Mouse (Mus musculus) CH12.LX (cell line): ENCODE results near the gene Tmem132d. TPM values are rescaled to one million over a fixed set of nuclear protein-coding genes. Genes with fewer than 3 reads are reported as not detected.

ENCODE experiments used
- DNase-seq: peaks from one replicate; pipeline ENCODE4 v3.0.0-alpha.2; 2013; ENCODE audit errors: extremely low read depth
- H3K27ac ChIP-seq: 2 replicates; pipeline ENCODE4 v1.5.1; 2012; ENCODE audit warnings: low read depth, mild to moderate bottlenecking, control low read depth, moderate library complexity; ENCODE audit not compliant: insufficient read depth
- H3K27me3 ChIP-seq: replicated peaks from 2 replicates; pipeline ENCODE3; 2012; ENCODE audit warnings: inconsistent platforms
- H3K36me3 ChIP-seq, 2 experiments: replicated peaks in 1 of 2; 2 replicates each; pipeline versions ENCODE3 to v1.6.1; 2012; ENCODE audit warnings: inconsistent platforms in 1 of 2, low read length in 1 of 2, mild to moderate bottlenecking in 1 of 2, mixed read lengths in 1 of 2, moderate library complexity in 1 of 2; ENCODE audit not compliant: control insufficient read depth in 1 of 2, insufficient read depth in 1 of 2
- H3K4me1 ChIP-seq, 2 experiments: 2 replicates each; pipeline ENCODE4 v1.6.1; 2012; ENCODE audit warnings: inconsistent platforms in 1 of 2, moderate library complexity in 1 of 2; ENCODE audit not compliant: insufficient read depth in 2 of 2, control insufficient read depth in 1 of 2
- H3K4me2 ChIP-seq: 2 replicates; pipeline ENCODE4 v1.6.1; 2012; ENCODE audit warnings: low read depth, mild to moderate bottlenecking, control low read depth; ENCODE audit not compliant: poor library complexity, insufficient read depth, severe bottlenecking
- H3K4me3 ChIP-seq, 3 experiments: fragments of 150-350 bp in 1 of 3; sonication (generic) in 1 of 3; replicated peaks in 1 of 3; 2 replicates each; pipeline versions ENCODE3 to v1.5.1; 2011 to 2012; ENCODE audit warnings: low read depth in 2 of 3, low read length in 2 of 3, mild to moderate bottlenecking in 2 of 3, moderate library complexity in 2 of 3, control low read depth in 1 of 3, improper control_type of control experiment in 1 of 3, inconsistent platforms in 1 of 3, mixed read lengths in 1 of 3; ENCODE audit not compliant: poor library complexity in 1 of 3
- H3K79me2 ChIP-seq: replicated peaks from 2 replicates; pipeline ENCODE4 v1.6.1; 2012; ENCODE audit warnings: mild to moderate bottlenecking, moderate library complexity; ENCODE audit not compliant: control insufficient read depth, poor library complexity, insufficient read depth, severe bottlenecking; ENCODE audit errors: extremely low read depth
- H3K9ac ChIP-seq: 2 replicates; pipeline ENCODE4 v1.6.1; 2012; ENCODE audit warnings: low read depth, mild to moderate bottlenecking, control low read depth, moderate library complexity; ENCODE audit not compliant: insufficient read depth
- H3K9me3 ChIP-seq: replicated peaks from 2 replicates; pipeline ENCODE3; 2012; ENCODE audit warnings: low read length, inconsistent platforms, mixed read lengths
- CHD1 ChIP-seq: IDR thresholded peaks from 2 replicates; pipeline ENCODE4 v1.6.1; 2012; ENCODE audit warnings: low read depth, low read length, improper control_type of control experiment, inconsistent platforms
- CHD2 ChIP-seq: IDR thresholded peaks from 2 replicates; pipeline ENCODE4 v1.6.1; 2011; ENCODE audit warnings: low read length, improper control_type of control experiment
- CTCF ChIP-seq, 2 experiments: IDR thresholded peaks in 1 of 2; conservative IDR thresholded peaks in 1 of 2; 2 replicates each; pipeline ENCODE4 v1.5.1; 2011 to 2012; ENCODE audit warnings: low read depth in 2 of 2, low read length in 2 of 2, improper control_type of control experiment in 1 of 2, inconsistent platforms in 1 of 2, mild to moderate bottlenecking in 1 of 2, moderate library complexity in 1 of 2
- EP300 ChIP-seq: IDR thresholded peaks from 2 replicates; pipeline ENCODE4 v1.6.1; 2011; ENCODE audit warnings: low read length, improper control_type of control experiment
- GABPA ChIP-seq: IDR thresholded peaks from 2 replicates; pipeline ENCODE4 v1.6.1; 2012; ENCODE audit warnings: low read depth, low read length, improper control_type of control experiment, inconsistent platforms; ENCODE audit not compliant: insufficient replicate concordance
- HCFC1 ChIP-seq: IDR thresholded peaks from 2 replicates; pipeline ENCODE4 v1.6.1; 2012; ENCODE audit warnings: low read depth, mild to moderate bottlenecking, inconsistent platforms, low read length, improper control_type of control experiment
- IRF4 ChIP-seq: IDR thresholded peaks from 2 replicates; pipeline ENCODE4 v1.6.1; 2014; ENCODE audit warnings: low read depth, mild to moderate bottlenecking, inconsistent platforms, low read length, improper control_type of control experiment
- JUN ChIP-seq: IDR thresholded peaks from 2 replicates; pipeline ENCODE4 v1.6.1; 2011; ENCODE audit warnings: low read depth, mild to moderate bottlenecking, low read length, improper control_type of control experiment, moderate library complexity; ENCODE audit not compliant: insufficient read depth
- JUND ChIP-seq: conservative IDR thresholded peaks from 2 replicates; pipeline ENCODE4 v1.6.1; 2011; ENCODE audit warnings: low read depth, low read length, improper control_type of control experiment
- MAFK ChIP-seq: IDR thresholded peaks from 2 replicates; pipeline ENCODE4 v1.6.1; 2011; ENCODE audit warnings: low read length, improper control_type of control experiment; ENCODE audit not compliant: insufficient replicate concordance
- MEF2A ChIP-seq: IDR thresholded peaks from 2 replicates; pipeline ENCODE4 v1.6.1; 2014; ENCODE audit warnings: low read depth, mild to moderate bottlenecking, inconsistent platforms, low read length, improper control_type of control experiment, borderline replicate concordance
- MXI1 ChIP-seq: IDR thresholded peaks from 2 replicates; pipeline ENCODE4 v1.6.1; 2011; ENCODE audit warnings: mild to moderate bottlenecking, low read depth, low read length, improper control_type of control experiment
- MYC ChIP-seq: IDR thresholded peaks from 2 replicates; pipeline ENCODE4 v1.6.1; 2011; ENCODE audit warnings: low read depth, mild to moderate bottlenecking, improper control_type of control experiment, low read length
- NRF1 ChIP-seq: IDR thresholded peaks from 2 replicates; pipeline ENCODE4 v1.6.1; 2014; ENCODE audit warnings: low read depth, mild to moderate bottlenecking, inconsistent platforms, low read length, improper control_type of control experiment, moderate library complexity
- PAX5 ChIP-seq: IDR thresholded peaks from 2 replicates; pipeline ENCODE4 v1.6.1; 2012; ENCODE audit warnings: low read length, inconsistent platforms, mixed read lengths
- POLR2AphosphoS2 ChIP-seq: IDR thresholded peaks from 2 replicates; pipeline ENCODE4 v1.6.1; 2011; ENCODE audit warnings: low read depth, low read length, improper control_type of control experiment
- RAD21 ChIP-seq: IDR thresholded peaks from 2 replicates; pipeline ENCODE4 v1.6.1; 2011; ENCODE audit warnings: low read depth, mild to moderate bottlenecking, low read length, improper control_type of control experiment, moderate library complexity
- RCOR1 ChIP-seq: conservative IDR thresholded peaks from 2 replicates; pipeline ENCODE4 v1.6.1; 2012; ENCODE audit warnings: low read depth, mild to moderate bottlenecking, inconsistent platforms, low read length, improper control_type of control experiment
- SIN3A ChIP-seq: IDR thresholded peaks from 2 replicates; pipeline ENCODE4 v1.6.1; 2012; ENCODE audit warnings: low read length, improper control_type of control experiment, inconsistent platforms
- SMC3 ChIP-seq: IDR thresholded peaks from 2 replicates; pipeline ENCODE4 v1.6.1; 2011; ENCODE audit warnings: low read depth, low read length, improper control_type of control experiment
- TBP ChIP-seq: conservative IDR thresholded peaks from 2 replicates; pipeline ENCODE4 v1.6.1; 2011; ENCODE audit warnings: low read depth, low read length, improper control_type of control experiment
- UBTF ChIP-seq: IDR thresholded peaks from 2 replicates; pipeline ENCODE4 v1.6.1; 2012; ENCODE audit warnings: low read depth, mild to moderate bottlenecking, inconsistent platforms, low read length, improper control_type of control experiment, moderate library complexity
- USF1 ChIP-seq: IDR thresholded peaks from 2 replicates; pipeline ENCODE4 v1.6.1; 2014; ENCODE audit warnings: low read depth, mild to moderate bottlenecking, inconsistent platforms, low read length, improper control_type of control experiment
- USF2 ChIP-seq: conservative IDR thresholded peaks from 2 replicates; pipeline ENCODE4 v1.6.1; 2011; ENCODE audit warnings: low read depth, low read length, improper control_type of control experiment
- ZC3H11A ChIP-seq: IDR thresholded peaks from 2 replicates; pipeline ENCODE4 v1.6.1; 2012; ENCODE audit warnings: low read depth, mild to moderate bottlenecking, inconsistent platforms, low read length, improper control_type of control experiment
- ZKSCAN1 ChIP-seq: IDR thresholded peaks from 2 replicates; pipeline ENCODE4 v1.6.1; 2012; ENCODE audit warnings: low read depth, inconsistent platforms, low read length, improper control_type of control experiment, borderline replicate concordance
- ZNF384 ChIP-seq: IDR thresholded peaks from 2 replicates; pipeline ENCODE4 v1.6.1; 2012; ENCODE audit warnings: low read depth, low read length, improper control_type of control experiment, inconsistent platforms
- dilution Hi-C: fragments of 300-500 bp; cut with MboI; formaldehyde crosslinking; loops from 2 replicates; pipeline ENCODE4 v1.14.3; 2020; ENCODE audit warnings: low sequenced_read_pairs; ENCODE audit not compliant: extremely low pct_unique_long_range_greater_than_20kb, extremely low pct_ligation_motif_present
- in situ Hi-C: fragments of 300-500 bp; cut with MboI; formaldehyde crosslinking; loops from 3 replicates; pipeline ENCODE4 v1.14.3; 2019; ENCODE audit warnings: low sequenced_read_pairs, low pct_ligation_motif_present, low pct_unique_long_range_greater_than_20kb, mixed read lengths
- polyA plus RNA-seq: library from polyadenylated mRNA; unstranded; fragments of >175 nt; gene quantifications from 2 replicates; pipeline ENCODE4 v1.2.1, GENCODE M21; 2012; ENCODE audit warnings: low read depth; ENCODE audit not compliant: insufficient read length
- total RNA-seq, 2 experiments: library from RNA; depleted of rRNA; stranded (reverse); fragments of 300-350 nt in 1 of 2; fragments of >200 nt in 1 of 2; gene quantifications; 2 replicates each; pipeline ENCODE4 v1.2.3; 2012 to 2014

Tmem132d gene
- total and polyA plus RNA-seq, 3 experiments = not detected

DNA sequence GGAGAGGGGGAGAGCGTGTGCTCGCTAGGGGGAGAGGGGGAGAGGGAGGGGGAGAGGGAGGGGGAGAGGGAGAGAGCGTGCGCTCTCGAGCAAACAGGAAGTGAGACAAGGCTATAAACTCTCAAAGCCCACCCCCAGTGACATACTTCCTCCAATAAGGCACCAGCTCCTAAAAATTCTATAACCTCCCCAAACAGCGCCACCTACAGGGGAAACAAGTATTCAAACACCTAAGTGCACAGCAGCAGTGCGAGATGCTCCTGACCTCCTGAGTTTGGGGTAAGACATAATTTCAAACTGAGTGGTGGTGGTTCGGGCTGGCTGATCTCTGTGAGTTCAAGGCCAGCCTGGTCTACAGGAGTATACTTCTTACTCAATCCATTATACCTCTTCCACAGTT lies 281.4 kb downstream of the Tmem132d start:
- in situ Hi-C loops (no loop called here), dilution Hi-C loops (no loop called here)
- peaks cover 79% of the 10 kb centered on the region for H3K9me3 ChIP-seq
- H3K36me3 ChIP-seq = no peaks in the 10 kb centered on the region
- H3K79me2 ChIP-seq = no peaks in the 10 kb centered on the region
- no peaks in the 10 kb centered on the region for H3K27me3 ChIP-seq
- H3K4me2 ChIP-seq = no peak overlapping the region
- no peak overlapping the region for H3K9ac ChIP-seq
- H3K27ac ChIP-seq = no peak overlapping the region
- TF ChIP-seq JUND (no peak), TBP (no peak), PAX5 (no peak), MAFK (no peak), MXI1 (no peak), RAD21 (no peak), IRF4 (no peak), ZC3H11A (no peak), RCOR1 (no peak), NRF1 (no peak), ZNF384 (no peak), MYC (no peak), USF2 (no peak), JUN (no peak), USF1 (no peak), ZKSCAN1 (no peak)
- no peak for DNase-seq
- H3K4me3 ChIP-seq = no peak overlapping the region
- no peaks in the 10 kb centered on the region for H3K4me1 ChIP-seq

DNA sequence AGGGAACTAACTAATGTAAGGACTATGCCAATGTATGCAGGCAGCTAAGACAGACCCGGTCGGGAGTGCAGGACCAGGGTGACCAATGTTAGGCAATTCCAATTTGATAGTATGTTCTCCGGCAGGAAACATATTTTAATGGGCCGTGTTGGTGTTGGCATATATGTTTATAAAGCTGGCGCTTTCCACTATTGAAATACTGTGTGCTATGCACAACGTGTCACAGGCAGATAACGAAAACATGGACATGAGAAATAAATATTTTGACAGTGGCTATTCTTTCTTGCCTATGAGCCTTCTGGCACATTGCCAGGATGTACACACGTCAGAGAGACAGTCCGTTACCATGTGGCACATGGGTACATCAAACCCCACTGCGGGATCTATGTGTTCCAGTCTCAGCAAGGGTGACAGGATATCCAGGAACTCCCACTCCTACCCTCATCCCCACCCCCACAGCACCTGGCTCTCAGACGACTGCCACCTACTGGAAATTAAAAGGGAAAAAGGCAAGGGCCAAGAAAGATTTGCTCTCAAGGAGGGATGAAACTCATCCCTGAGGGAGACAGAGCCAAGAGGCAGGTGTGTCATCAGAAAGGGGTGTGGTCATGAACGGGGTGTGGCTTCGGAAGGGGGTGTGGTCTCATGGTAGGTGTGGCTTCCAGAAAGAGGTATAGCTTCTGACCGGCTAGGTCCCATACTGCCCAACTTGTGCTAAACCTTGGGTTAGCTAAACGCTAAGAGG lies 285.8 kb downstream of the Tmem132d start:
- Histone ChIP-seq H3K4me3 (no peak overlapping the region), H3K27ac (no peak overlapping the region), H3K4me2 (no peak overlapping the region), H3K9me3 (peaks cover 76% of the 10 kb centered on the region), H3K27me3 (no peaks in the 10 kb centered on the region), H3K4me1 (no peaks in the 10 kb centered on the region), H3K79me2 (no peaks in the 10 kb centered on the region), H3K36me3 (no peaks in the 10 kb centered on the region), H3K9ac (no peak overlapping the region)
- in situ Hi-C loops = no loop called here
- dilution Hi-C loops = no loop called here
- DNase-seq = no peak
- no peak for TF ChIP-seq JUN
- no peak for TF ChIP-seq MEF2A
- no peak for TF ChIP-seq CTCF (conservative IDR thresholded peaks at IDR 0.05 in 1 of 2, IDR thresholded peaks at IDR 0.05 in 1 of 2; ENCODE audit: low read depth in 2 of 2, low read length in 2 of 2)
- TF ChIP-seq SMC3 = no peak
- no peak for TF ChIP-seq MYC
- TF ChIP-seq RAD21 = no peak
- TF ChIP-seq SIN3A = no peak
- no peak for TF ChIP-seq UBTF
- TF ChIP-seq HCFC1 = no peak
- TF ChIP-seq CHD1 = no peak
- TF ChIP-seq USF1 = no peak
- TF ChIP-seq CHD2 = no peak
- TF ChIP-seq POLR2AphosphoS2 = no peak
- no peak for TF ChIP-seq EP300
- TF ChIP-seq USF2 = no peak
- no peak for TF ChIP-seq GABPA
- no peak for TF ChIP-seq ZKSCAN1
- TF ChIP-seq ZC3H11A = no peak
- no peak for TF ChIP-seq ZNF384
